Mouse (Mus musculus) adrenal gland, postnatal 10 days (tissue): ENCODE measurements at regions not wholly inside any gene's neighbourhood (a gene's known extent, or its start where the extent isn't known, plus 50 kb on each side); places are given as distances from the start of the nearest gene placed in this dataset.

ENCODE experiments used
- DNase-seq: peaks from one replicate; pipeline ENCODE4 v3.0.0; 2021; ENCODE audit warnings: mixed read lengths

DNA sequence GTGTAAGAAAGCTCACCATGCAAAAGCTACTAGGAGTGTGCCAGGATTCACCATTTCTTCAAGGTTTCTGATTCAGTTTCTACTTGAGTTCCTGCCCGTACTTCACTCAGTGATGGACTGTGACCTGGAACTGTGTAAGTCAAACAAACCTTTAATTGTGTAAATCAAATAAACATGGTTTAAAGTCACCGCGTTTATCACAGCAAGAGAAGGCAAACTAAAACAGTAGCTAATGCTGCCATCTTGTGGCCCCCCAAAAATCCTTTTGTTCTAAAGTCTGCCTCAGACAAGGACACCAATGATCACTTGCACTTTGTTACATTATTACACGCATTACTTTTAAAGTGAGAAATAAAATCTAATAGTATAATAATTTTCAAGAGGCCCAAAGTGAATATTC, 63.6 kb upstream of the Dcx start:
- peak; percentile 34 for DNase-seq
